Mouse (Mus musculus) spleen, postnatal 10 days (tissue): ENCODE measurements around the gene Fmod.

Experiments used
- DNase-seq, 2 experiments: peaks; one replicate each; pipeline ENCODE4 v3.0.0; 2021 to 2022; ENCODE audit warnings: low spot score in 2 of 2

Fmod gene

DNA sequence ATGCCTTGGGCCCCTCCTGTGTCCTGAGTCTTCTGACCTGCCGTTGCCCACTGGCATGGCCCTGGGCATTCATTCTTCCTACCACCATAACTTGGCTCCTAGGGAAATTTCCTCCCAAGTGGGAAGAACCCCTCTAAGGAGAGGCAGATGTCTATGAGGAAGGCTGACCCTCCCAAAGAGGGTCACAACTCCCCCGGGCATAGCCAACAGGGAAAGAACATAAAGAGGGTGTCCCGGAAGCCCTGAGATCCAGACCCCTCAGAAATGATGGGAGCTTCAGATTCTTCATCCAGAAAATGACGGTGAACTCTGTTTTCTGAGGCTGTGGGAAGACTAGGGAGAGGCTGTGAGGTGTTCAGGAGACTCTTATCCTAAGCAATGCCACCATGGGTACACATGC is 58.7 kb downstream of the Fmod start:
- DNase-seq: peak in 1 of 2 experiments; percentile 18

DNA sequence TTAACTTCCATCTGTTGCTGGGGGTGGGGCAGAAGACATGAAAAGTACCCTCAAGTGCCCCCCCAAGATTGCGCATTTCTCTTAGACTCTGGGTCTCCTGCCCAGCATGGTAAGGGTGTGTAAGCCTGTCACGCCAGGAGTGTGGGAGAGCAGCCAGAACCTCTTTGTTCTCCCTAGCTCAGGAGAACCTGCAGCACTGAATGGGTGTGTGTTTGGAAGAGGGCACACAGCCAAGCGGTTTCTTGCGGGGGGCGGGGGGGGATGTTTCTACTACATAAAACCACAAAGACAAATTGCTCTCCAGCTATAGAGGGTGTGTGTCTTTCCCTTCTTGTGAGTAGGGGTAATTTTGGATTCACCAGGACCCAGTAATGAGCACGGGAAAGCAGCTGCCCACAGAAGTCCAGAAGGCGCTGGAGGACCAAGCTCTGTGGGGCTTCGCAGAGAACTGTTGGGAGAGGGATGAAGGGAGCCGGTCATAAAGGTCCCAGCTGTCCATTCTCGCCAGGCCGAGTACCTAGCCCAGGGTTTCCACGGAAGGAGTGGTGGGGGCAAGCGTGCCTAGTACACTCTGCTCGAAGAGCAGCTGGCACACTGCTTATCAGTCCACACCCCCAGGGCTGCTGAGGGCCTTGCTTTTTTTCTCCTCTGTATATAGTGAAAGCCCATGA is 59.3 kb downstream of the Fmod start:
- DNase-seq: peak; percentile 57 to 65

DNA sequence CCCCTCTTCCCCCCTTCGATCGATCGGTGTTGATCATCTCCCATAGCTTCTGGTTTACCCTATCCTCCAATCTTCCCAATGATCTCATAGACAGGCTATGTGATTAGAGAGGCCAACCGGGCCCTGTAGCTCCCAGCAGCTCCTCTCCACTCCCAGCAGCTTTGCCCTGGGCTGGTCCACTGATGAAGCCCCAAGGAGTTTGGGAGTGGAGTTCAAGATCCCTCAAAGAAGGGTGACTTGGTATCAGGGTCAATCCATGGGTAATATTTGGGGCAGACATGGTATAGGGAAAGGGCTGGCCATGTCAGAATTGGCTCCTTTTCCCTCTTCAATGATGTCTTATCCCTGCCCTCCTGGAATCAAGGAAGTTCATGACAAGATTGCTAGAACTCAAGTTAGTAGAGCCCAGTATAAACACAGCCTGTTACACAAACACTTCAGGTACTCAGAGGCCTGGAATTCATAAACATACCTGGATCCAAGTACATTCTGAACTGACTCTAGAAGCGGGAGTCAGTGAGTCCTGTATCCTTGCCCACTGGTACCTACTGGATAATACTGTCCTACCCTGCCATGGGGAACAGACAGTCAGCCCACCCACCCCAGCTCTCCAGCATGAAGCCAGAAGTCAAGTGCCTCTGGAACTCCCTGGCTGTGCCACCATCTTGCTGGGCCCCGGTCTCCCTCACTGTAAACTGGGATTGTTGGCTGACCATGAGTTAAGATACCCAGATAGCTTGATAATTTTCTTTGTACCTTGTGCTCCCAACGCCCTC is 60.2 kb downstream of the Fmod start:
- peak in 1 of 2 experiments; percentile 29 for DNase-seq
